Mouse (Mus musculus): ENCODE measurements around the gene B3gnt2. TPM values are rescaled to one million over a fixed set of nuclear protein-coding genes. Genes with fewer than 3 reads are reported as not detected.

The B3gnt2 gene
- polyA plus RNA-seq (2014; fragmentation: Nextera tagmentation; extraction: Ambion mirVana) = 12.8 and 16.7 TPM in 2 replicates

DNA sequence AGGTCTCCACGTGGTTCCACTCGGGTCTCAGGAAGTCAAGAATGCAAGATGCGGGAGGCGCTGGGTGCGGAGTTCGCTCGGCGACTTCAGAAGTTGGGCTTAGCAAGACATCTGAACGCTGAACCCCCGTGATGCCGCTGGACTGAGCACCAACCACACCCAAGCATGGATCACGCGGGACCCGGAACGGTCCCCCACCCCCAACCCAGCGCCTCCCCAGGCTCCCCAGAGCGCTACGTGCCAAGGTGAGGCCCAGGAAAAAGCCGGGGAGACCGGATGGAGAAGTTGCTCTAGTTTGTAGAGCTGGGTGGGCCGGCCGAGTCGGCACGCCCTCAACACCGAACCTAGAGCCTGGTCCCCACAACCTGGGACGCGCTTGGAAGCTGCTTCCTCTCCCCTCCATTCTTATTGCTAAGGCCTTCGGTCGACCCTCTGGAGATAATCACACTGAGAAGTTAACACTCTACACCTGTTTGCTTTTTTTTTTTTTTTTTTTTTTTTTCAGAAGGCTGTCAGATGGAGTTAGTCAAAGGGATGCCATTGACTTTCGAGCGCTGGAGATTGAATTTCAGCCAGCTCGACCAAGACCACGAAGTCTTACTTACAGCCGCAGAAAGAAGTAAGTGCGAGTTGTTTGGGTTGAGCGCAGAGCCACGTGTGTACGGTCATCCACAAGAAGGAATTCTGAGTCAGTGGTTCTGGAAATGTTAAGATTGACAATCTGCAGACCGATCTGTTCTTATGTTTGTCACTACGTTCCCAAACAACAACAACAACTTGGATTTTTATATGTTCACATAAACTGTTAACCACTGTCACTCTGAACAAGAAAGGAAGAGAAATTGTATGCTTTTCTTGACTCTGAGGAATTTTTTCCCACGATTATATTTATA, at the start of gene B3gnt2:
B3gnt2 (minus strand) TSS at position 627 of the 893 bp plus-strand sequence.
- peak within 1 kb of the TSS; percentile 52; the same call in 1 of the 2 replicates for H3K27ac ChIP-seq (ENCODE audit: low read length)
- no peaks in the 10 kb centered on the region for H3K9me3 ChIP-seq (ENCODE audit: control insufficient read depth, low read depth, low read length)
- peak within 1 kb of the TSS; percentile 72 for H3K4me3 ChIP-seq (ENCODE audit: low read depth, low read length)
- no peaks in the 10 kb centered on the region for H3K36me3 ChIP-seq (ENCODE audit: control insufficient read depth, insufficient read depth, low read length)
- H3K4me1 ChIP-seq (ENCODE audit: control insufficient read depth, insufficient read depth, low read length) = no peaks in the 10 kb centered on the region
- H3K27me3 ChIP-seq (ENCODE audit: control insufficient read depth, insufficient read depth, low read length) = peaks cover 3% of the 10 kb centered on the region; the same call in 1 of the 2 replicates
- H3K9ac ChIP-seq (replicated peaks; ENCODE audit: low read depth, low read length) = peak within 1 kb of the TSS; percentile 69
- 3% methylated on average over 41 of the region's 41 CpGs for WGBS
- H3K4me2 ChIP-seq (replicated peaks; ENCODE audit: low read depth, low read length) = peak within 1 kb of the TSS; percentile 81
- ATAC-seq (ENCODE audit: insufficient number of reproducible peaks, insufficient read depth, low FRiP score, low read depth) = peak; percentile 42; the same call in 1 of the 2 replicates

DNA sequence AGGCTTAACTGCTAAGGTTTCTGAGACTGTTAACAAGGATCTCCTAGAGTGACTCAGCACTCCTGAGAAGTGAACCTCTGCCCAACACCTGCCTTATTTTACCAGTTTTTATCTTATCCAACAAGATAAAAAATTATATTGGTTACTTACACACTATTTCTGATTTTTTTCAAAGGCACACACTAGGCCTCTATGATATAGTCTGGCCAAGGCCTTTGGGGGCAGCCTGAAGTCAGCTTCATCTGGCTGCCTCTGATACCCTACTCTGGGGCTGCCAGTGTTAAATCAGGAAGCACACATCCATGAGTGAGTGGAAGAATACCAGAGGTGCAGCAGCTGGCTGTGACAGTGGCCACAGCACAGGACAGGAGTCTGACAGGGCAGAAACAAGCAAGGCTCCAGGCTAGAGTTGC, 45.7 kb upstream of the B3gnt2 start:
- Histone ChIP-seq H3K27me3 (ENCODE audit: control insufficient read depth, insufficient read depth, low read length) (no peaks in the 10 kb centered on the region), H3K4me3 (ENCODE audit: low read depth, low read length) (no peak overlapping the region), H3K4me1 (ENCODE audit: control insufficient read depth, insufficient read depth, low read length) (no peaks in the 10 kb centered on the region), H3K9ac (replicated peaks; ENCODE audit: low read depth, low read length) (no peak overlapping the region), H3K36me3 (ENCODE audit: control insufficient read depth, insufficient read depth, low read length) (no peaks in the 10 kb centered on the region), H3K27ac (ENCODE audit: low read length) (no peak overlapping the region), H3K9me3 (ENCODE audit: control insufficient read depth, low read depth, low read length) (no peaks in the 10 kb centered on the region), H3K4me2 (replicated peaks; ENCODE audit: low read depth, low read length) (no peak overlapping the region)
- no peak for ATAC-seq (ENCODE audit: insufficient number of reproducible peaks, insufficient read depth, low FRiP score, low read depth)

DNA sequence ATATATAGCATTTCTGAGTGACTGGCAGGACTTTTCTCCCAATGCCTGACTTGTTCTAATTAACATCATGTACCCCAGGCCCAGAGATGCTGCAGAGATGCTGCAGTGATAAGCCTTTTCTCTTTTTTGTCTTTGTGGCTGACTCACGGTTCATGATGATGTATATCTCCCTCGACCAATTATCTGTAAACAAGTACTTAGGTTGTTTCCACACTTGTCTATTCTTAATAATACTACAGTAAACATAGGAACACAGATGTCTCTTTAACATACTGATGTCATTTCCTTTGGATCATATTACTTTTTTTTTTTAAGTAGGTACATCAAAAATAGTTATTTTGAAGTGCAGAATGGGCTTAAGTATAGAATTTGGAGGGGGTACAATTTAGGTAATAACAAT, 42.2 kb upstream of the B3gnt2 start:
- Histone ChIP-seq H3K4me1 (ENCODE audit: control insufficient read depth, insufficient read depth, low read length) (no peaks in the 10 kb centered on the region), H3K9me3 (ENCODE audit: control insufficient read depth, low read depth, low read length) (no peaks in the 10 kb centered on the region), H3K27me3 (ENCODE audit: control insufficient read depth, insufficient read depth, low read length) (no peaks in the 10 kb centered on the region), H3K36me3 (ENCODE audit: control insufficient read depth, insufficient read depth, low read length) (no peaks in the 10 kb centered on the region), H3K4me2 (replicated peaks; ENCODE audit: low read depth, low read length) (no peak overlapping the region), H3K27ac (ENCODE audit: low read length) (no peak overlapping the region), H3K4me3 (ENCODE audit: low read depth, low read length) (no peak overlapping the region), H3K9ac (replicated peaks; ENCODE audit: low read depth, low read length) (no peak overlapping the region)
- WGBS = 48% methylated on average over 2 of the region's 2 CpGs
- ATAC-seq (ENCODE audit: insufficient number of reproducible peaks, insufficient read depth, low FRiP score, low read depth) = no peak

DNA sequence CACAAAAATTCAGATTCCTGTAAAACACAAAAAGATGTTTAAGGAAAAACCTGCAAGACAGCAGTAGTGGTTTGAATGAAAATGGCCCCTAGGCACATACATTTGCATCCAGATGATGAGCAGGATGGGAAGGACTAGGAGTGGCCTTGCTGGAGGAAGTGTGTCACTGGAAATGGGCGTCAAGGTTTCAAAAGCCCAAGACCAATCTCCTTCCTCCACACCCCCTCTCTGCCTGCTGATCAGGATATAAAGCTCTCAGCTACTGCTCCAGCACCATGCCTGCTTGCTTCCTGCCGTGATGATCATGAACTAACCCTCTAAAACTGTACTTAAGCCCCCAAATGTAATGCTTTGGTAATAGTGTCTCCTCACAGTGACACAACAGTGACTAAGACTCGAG, 39.3 kb upstream of the B3gnt2 start:
- no peaks in the 10 kb centered on the region for H3K9me3 ChIP-seq (ENCODE audit: control insufficient read depth, low read depth, low read length)
- no peaks in the 10 kb centered on the region for H3K36me3 ChIP-seq (ENCODE audit: control insufficient read depth, insufficient read depth, low read length)
- H3K9ac ChIP-seq (replicated peaks; ENCODE audit: low read depth, low read length) = no peak overlapping the region
- H3K4me2 ChIP-seq (replicated peaks; ENCODE audit: low read depth, low read length) = no peak overlapping the region
- H3K4me1 ChIP-seq (ENCODE audit: control insufficient read depth, insufficient read depth, low read length) = no peaks in the 10 kb centered on the region
- H3K27ac ChIP-seq (ENCODE audit: low read length) = no peak overlapping the region
- H3K4me3 ChIP-seq (ENCODE audit: low read depth, low read length) = no peak overlapping the region
- WGBS = 87% methylated on average over 3 of the region's 3 CpGs
- no peak for ATAC-seq (ENCODE audit: insufficient number of reproducible peaks, insufficient read depth, low FRiP score, low read depth)
- no peaks in the 10 kb centered on the region for H3K27me3 ChIP-seq (ENCODE audit: control insufficient read depth, insufficient read depth, low read length)

DNA sequence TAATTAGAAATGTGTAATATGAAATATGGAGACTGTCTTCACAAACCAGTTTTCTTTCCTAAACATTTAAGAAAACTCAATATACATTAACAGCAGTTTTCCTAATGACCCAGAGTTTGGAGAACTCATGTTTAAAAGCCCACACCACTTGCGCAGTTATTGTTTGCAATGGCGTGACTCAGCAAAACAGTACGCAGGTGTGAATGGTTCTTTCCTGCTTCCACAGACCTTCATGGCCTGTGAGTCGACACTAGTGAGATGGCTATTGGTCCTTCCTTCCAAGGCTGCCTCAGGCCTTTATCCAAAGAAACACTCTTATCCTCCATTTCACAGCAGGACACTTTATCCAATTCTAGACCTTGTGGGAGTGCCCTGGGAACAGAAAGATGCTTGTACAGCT, 36.9 kb upstream of the B3gnt2 start:
- no peaks in the 10 kb centered on the region for H3K27me3 ChIP-seq (ENCODE audit: control insufficient read depth, insufficient read depth, low read length)
- no peak overlapping the region for H3K4me3 ChIP-seq (ENCODE audit: low read depth, low read length)
- no peak for ATAC-seq (ENCODE audit: insufficient number of reproducible peaks, insufficient read depth, low FRiP score, low read depth)
- H3K27ac ChIP-seq (ENCODE audit: low read length) = no peak overlapping the region
- H3K36me3 ChIP-seq (ENCODE audit: control insufficient read depth, insufficient read depth, low read length) = no peaks in the 10 kb centered on the region
- WGBS = 93% methylated on average over 4 of the region's 4 CpGs
- H3K4me2 ChIP-seq (replicated peaks; ENCODE audit: low read depth, low read length) = no peak overlapping the region
- no peaks in the 10 kb centered on the region for H3K9me3 ChIP-seq (ENCODE audit: control insufficient read depth, low read depth, low read length)
- no peaks in the 10 kb centered on the region for H3K4me1 ChIP-seq (ENCODE audit: control insufficient read depth, insufficient read depth, low read length)
- H3K9ac ChIP-seq (replicated peaks; ENCODE audit: low read depth, low read length) = no peak overlapping the region

DNA sequence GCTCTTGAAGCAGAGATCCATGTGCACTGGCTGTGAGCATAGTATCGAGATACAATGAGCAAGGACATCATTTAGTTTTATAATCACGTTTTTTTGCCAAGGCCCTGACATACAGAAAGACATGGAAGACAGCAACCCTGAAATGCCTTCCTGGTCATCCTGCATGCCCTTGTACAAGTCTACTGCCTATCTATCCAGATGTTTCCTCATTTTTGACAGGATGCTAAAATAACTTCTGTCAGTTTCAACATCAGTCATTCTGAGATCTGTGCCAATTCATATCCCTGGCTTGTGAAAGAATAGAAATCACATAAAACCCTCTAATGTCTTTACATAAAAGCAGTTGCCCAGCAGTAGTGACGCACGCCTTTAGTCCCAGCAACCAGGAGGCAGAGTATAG, 36.4 kb upstream of the B3gnt2 start:
- H3K36me3 ChIP-seq (ENCODE audit: control insufficient read depth, insufficient read depth, low read length) = no peaks in the 10 kb centered on the region
- H3K4me2 ChIP-seq (replicated peaks; ENCODE audit: low read depth, low read length) = no peak overlapping the region
- no peaks in the 10 kb centered on the region for H3K4me1 ChIP-seq (ENCODE audit: control insufficient read depth, insufficient read depth, low read length)
- H3K27me3 ChIP-seq (ENCODE audit: control insufficient read depth, insufficient read depth, low read length) = no peaks in the 10 kb centered on the region
- no peaks in the 10 kb centered on the region for H3K9me3 ChIP-seq (ENCODE audit: control insufficient read depth, low read depth, low read length)
- WGBS = 88% methylated on average over 4 of the region's 4 CpGs
- ATAC-seq (ENCODE audit: insufficient number of reproducible peaks, insufficient read depth, low FRiP score, low read depth) = no peak
- H3K9ac ChIP-seq (replicated peaks; ENCODE audit: low read depth, low read length) = no peak overlapping the region
- H3K27ac ChIP-seq (ENCODE audit: low read length) = no peak overlapping the region
- H3K4me3 ChIP-seq (ENCODE audit: low read depth, low read length) = no peak overlapping the region

DNA sequence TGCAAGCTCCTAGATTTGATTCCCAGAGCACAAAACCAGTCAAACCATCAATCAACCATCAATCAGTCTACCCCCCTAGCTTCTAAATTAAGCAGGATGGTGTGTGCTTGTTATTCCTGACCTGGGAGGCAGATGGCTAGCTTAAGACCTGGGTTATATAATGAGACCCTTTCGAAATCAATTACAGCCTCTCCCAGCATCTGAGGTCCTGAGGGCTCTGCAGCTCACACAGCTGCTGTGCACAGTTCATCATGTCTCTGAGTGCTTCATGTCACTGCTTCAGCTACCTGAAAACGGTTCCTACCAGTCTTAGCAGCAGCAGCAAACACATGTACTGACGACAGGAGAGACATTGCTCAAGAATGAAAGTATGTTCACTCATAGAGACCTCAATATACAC, 32.3 kb upstream of the B3gnt2 start:
- H3K4me3 ChIP-seq (ENCODE audit: low read depth, low read length) = no peak overlapping the region
- H3K9me3 ChIP-seq (ENCODE audit: control insufficient read depth, low read depth, low read length) = no peaks in the 10 kb centered on the region
- no peak overlapping the region for H3K9ac ChIP-seq (replicated peaks; ENCODE audit: low read depth, low read length)
- H3K27me3 ChIP-seq (ENCODE audit: control insufficient read depth, insufficient read depth, low read length) = no peaks in the 10 kb centered on the region
- H3K27ac ChIP-seq (ENCODE audit: low read length) = no peak overlapping the region
- WGBS = 60% methylated on average over 3 of the region's 3 CpGs
- no peak overlapping the region for H3K4me2 ChIP-seq (replicated peaks; ENCODE audit: low read depth, low read length)
- no peaks in the 10 kb centered on the region for H3K36me3 ChIP-seq (ENCODE audit: control insufficient read depth, insufficient read depth, low read length)
- H3K4me1 ChIP-seq (ENCODE audit: control insufficient read depth, insufficient read depth, low read length) = no peaks in the 10 kb centered on the region
- no peak for ATAC-seq (ENCODE audit: insufficient number of reproducible peaks, insufficient read depth, low FRiP score, low read depth)

DNA sequence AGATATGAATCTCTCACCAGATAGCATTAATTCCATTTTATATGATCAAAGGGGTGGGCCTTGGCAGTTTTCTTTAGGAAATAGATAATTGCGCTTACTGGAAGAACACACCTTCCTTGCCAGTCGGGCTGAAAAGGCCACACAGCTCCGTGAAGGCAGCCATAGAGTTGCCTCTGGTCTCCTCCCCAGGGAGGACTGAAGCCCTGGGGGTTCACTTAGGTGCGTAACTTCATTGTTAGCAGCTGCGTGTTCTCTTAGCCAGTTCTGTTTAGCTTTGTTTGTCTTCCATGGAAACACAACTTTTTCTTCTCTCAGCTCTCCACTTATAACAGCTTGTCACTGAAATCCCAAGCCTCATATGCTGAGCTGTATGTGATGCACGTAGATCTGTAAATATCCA, 31.7 kb upstream of the B3gnt2 start:
- H3K4me1 ChIP-seq (ENCODE audit: control insufficient read depth, insufficient read depth, low read length) = no peaks in the 10 kb centered on the region
- no peak overlapping the region for H3K4me2 ChIP-seq (replicated peaks; ENCODE audit: low read depth, low read length)
- H3K36me3 ChIP-seq (ENCODE audit: control insufficient read depth, insufficient read depth, low read length) = no peaks in the 10 kb centered on the region
- no peak overlapping the region for H3K9ac ChIP-seq (replicated peaks; ENCODE audit: low read depth, low read length)
- H3K9me3 ChIP-seq (ENCODE audit: control insufficient read depth, low read depth, low read length) = no peaks in the 10 kb centered on the region
- H3K27me3 ChIP-seq (ENCODE audit: control insufficient read depth, insufficient read depth, low read length) = no peaks in the 10 kb centered on the region
- no peak for ATAC-seq (ENCODE audit: insufficient number of reproducible peaks, insufficient read depth, low FRiP score, low read depth)
- no peak overlapping the region for H3K27ac ChIP-seq (ENCODE audit: low read length)
- WGBS = 65% methylated on average over 6 of the region's 6 CpGs
- no peak overlapping the region for H3K4me3 ChIP-seq (ENCODE audit: low read depth, low read length)

DNA sequence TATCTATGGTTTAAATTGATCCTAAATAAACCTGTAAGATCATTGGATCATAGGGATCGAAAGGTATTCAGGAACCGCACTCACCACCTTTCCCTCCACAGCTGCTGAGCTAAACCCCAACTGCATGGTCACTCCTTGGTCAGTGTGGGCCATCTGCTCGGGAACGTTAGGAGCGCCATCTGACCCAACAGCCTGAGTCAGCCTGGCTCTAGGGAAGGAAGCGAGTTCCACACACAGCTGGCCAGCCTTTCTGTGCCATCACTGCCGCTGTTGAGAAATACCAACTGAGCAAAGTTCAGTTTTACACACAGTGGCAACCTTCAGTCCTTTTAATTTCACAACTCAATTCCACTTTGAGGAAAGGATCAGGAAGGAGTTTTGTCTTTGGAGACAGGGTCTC, 31.1 kb upstream of the B3gnt2 start:
- H3K36me3 ChIP-seq (ENCODE audit: control insufficient read depth, insufficient read depth, low read length) = no peaks in the 10 kb centered on the region
- no peak overlapping the region for H3K4me2 ChIP-seq (replicated peaks; ENCODE audit: low read depth, low read length)
- no peaks in the 10 kb centered on the region for H3K4me1 ChIP-seq (ENCODE audit: control insufficient read depth, insufficient read depth, low read length)
- no peak for ATAC-seq (ENCODE audit: insufficient number of reproducible peaks, insufficient read depth, low FRiP score, low read depth)
- H3K9me3 ChIP-seq (ENCODE audit: control insufficient read depth, low read depth, low read length) = no peaks in the 10 kb centered on the region
- no peak overlapping the region for H3K4me3 ChIP-seq (ENCODE audit: low read depth, low read length)
- no peaks in the 10 kb centered on the region for H3K27me3 ChIP-seq (ENCODE audit: control insufficient read depth, insufficient read depth, low read length)
- H3K9ac ChIP-seq (replicated peaks; ENCODE audit: low read depth, low read length) = no peak overlapping the region
- WGBS = 91% methylated on average over 7 of the region's 7 CpGs
- H3K27ac ChIP-seq (ENCODE audit: low read length) = no peak overlapping the region
